8 mouse cellular contexts compared by ENCODE assay signal in genomic region chr19:6240725-6241124, GRCm38 (mm10). TPM values are rescaled to one million over a fixed set of nuclear protein-coding genes. Genes with fewer than 3 reads are reported as not detected.
DNase-seq lines count a peak whose midpoint lies in the region; ATAC-seq lines count a peak whose summit lies in the region.

No protein-coding gene starts in this region.

- no peak overlapping the region for H3K9ac ChIP-seq in limb, embryonic 15.5 days

- no peak for ATAC-seq in cerebellum, adult (ENCODE audit: insufficient number of reproducible peaks, low FRiP score, low TSS enrichment)
- ATAC-seq in megakaryocyte, adult 5-6 weeks (ENCODE audit: poor library complexity, severe bottlenecking), result no peak
- no peak for ATAC-seq in limb, embryonic 15.5 days (ENCODE audit: insufficient number of reproducible peaks, low FRiP score, low TSS enrichment, low read depth)
- ATAC-seq in inflammation-experienced regulatory T-cells, adult 6 months, result no peak

- H3K4me2 ChIP-seq in limb, embryonic 15.5 days, result peak overlapping the region; percentile 85

- H3K4me1 ChIP-seq in megakaryocyte, embryonic 14.5 days, result peaks cover 54% of the 10 kb centered on the region
- peaks cover 20% of the 10 kb centered on the region for H3K4me1 ChIP-seq in limb, embryonic 15.5 days

- no peaks in the 10 kb centered on the region for H3K27me3 ChIP-seq in megakaryocyte, embryonic 14.5 days (replicated peaks)
- no peaks in the 10 kb centered on the region for H3K27me3 ChIP-seq in limb, embryonic 15.5 days

- H3K4me3 ChIP-seq in megakaryocyte, embryonic 14.5 days (replicated peaks), result peak overlapping the region; percentile 100
- peak overlapping the region; percentile 84; the same call in 1 of the 2 replicates for H3K4me3 ChIP-seq in limb, embryonic 15.5 days

- DNase-seq in cerebellum, adult 11-12 months, result peak; percentile 40
- DNase-seq in testis, postnatal 14 days (ENCODE audit: low spot score), result no peak
- no peak for DNase-seq in right cerebral cortex, postnatal 36 days (ENCODE audit: low spot score in 2 of 2)

- peaks cover 26% of the 10 kb centered on the region for H3K36me3 ChIP-seq in megakaryocyte, embryonic 14.5 days (replicated peaks; ENCODE audit: low read length)
- H3K36me3 ChIP-seq in limb, embryonic 15.5 days, result peaks cover 22% of the 10 kb centered on the region

- 35% methylated on average over 5 of the region's 5 CpGs for WGBS in limb, embryonic 15.5 days

- peak overlapping the region; percentile 50; the same call in 1 of the 2 replicates for H3K27ac ChIP-seq in limb, embryonic 15.5 days

- H3K9me3 ChIP-seq in megakaryocyte, embryonic 14.5 days, result no peaks in the 10 kb centered on the region
- no peaks in the 10 kb centered on the region for H3K9me3 ChIP-seq in limb, embryonic 15.5 days

RNA-seq across cellular contexts. Expression of gene Atg2a, which starts 0.7 kb away (rescaled TPM):
- polyA plus RNA-seq in megakaryocyte, embryonic 14.5 days (2012; ENCODE audit: insufficient read depth, low replicate concordance), result 34.7 and 62.6 TPM in 2 replicates
- 9.8 and 10.1 TPM in 2 replicates for total RNA-seq in megakaryocyte, adult 5-6 weeks (2015)
- total RNA-seq in megakaryocyte, adult 5-6 weeks (2017), result 8.5 and 10.3 TPM in 2 replicates
- 8.6 and 9.0 TPM in 2 replicates for polyA plus RNA-seq in limb, embryonic 15.5 days (2015; fragmentation: Nextera tagmentation; extraction: Ambion mirVana)
- polyA plus RNA-seq in inflammation-experienced regulatory T-cells, adult 6 months (2017; shearing (Covaris generic)), result 10 to 100 TPM in 2 of 3 experiments, 1 to 10 TPM in 1; 8.1 to 12.6 (median 11.5) TPM

RNA-seq across cellular contexts. Expression of gene Ppp2r5b, which starts 5.1 kb away (rescaled TPM):
- 26.0 and 29.6 TPM in 2 replicates for polyA plus RNA-seq in megakaryocyte, embryonic 14.5 days (2012; ENCODE audit: insufficient read depth, low replicate concordance)
- 5.1 and 5.7 TPM in 2 replicates for total RNA-seq in megakaryocyte, adult 5-6 weeks (2015)
- 3.5 and 6.7 TPM in 2 replicates for total RNA-seq in megakaryocyte, adult 5-6 weeks (2017)
- 26.1 and 30.0 TPM in 2 replicates for polyA plus RNA-seq in limb, embryonic 15.5 days (2015; fragmentation: Nextera tagmentation; extraction: Ambion mirVana)
- polyA plus RNA-seq in inflammation-experienced regulatory T-cells, adult 6 months (2017; shearing (Covaris generic)), result 1 to 10 TPM; 1.7 to 3.3 (median 2.2) TPM

RNA-seq across cellular contexts. Expression of gene Gpha2, which starts 14.5 kb away (rescaled TPM):
- polyA plus RNA-seq in megakaryocyte, embryonic 14.5 days (2012; ENCODE audit: insufficient read depth, low replicate concordance), result not detected in 2 replicates
- total RNA-seq in megakaryocyte, adult 5-6 weeks (2015), result not detected in 2 replicates
- total RNA-seq in megakaryocyte, adult 5-6 weeks (2017), result not detected in 2 replicates
- 1.8 and 2.1 TPM in 2 replicates for polyA plus RNA-seq in limb, embryonic 15.5 days (2015; fragmentation: Nextera tagmentation; extraction: Ambion mirVana)
- polyA plus RNA-seq in inflammation-experienced regulatory T-cells, adult 6 months (2017; shearing (Covaris generic)), result not detected

RNA-seq across cellular contexts. Expression of gene Ehd1, which starts 35.8 kb away (rescaled TPM):
- 474 and 728 TPM in 2 replicates for polyA plus RNA-seq in megakaryocyte, embryonic 14.5 days (2012; ENCODE audit: insufficient read depth, low replicate concordance)
- total RNA-seq in megakaryocyte, adult 5-6 weeks (2015), result 19.3 and 27.1 TPM in 2 replicates
- total RNA-seq in megakaryocyte, adult 5-6 weeks (2017), result 24.0 and 34.8 TPM in 2 replicates
- polyA plus RNA-seq in limb, embryonic 15.5 days (2015; fragmentation: Nextera tagmentation; extraction: Ambion mirVana), result 93.6 and 103 TPM in 2 replicates
- polyA plus RNA-seq in inflammation-experienced regulatory T-cells, adult 6 months (2017; shearing (Covaris generic)), result 10 to 100 TPM; 10.8 to 36.2 (median 11.4) TPM

RNA-seq across cellular contexts. Expression of gene Majin, which starts 56.5 kb away (rescaled TPM):
- not detected in 2 replicates for polyA plus RNA-seq in megakaryocyte, embryonic 14.5 days (2012; ENCODE audit: insufficient read depth, low replicate concordance)
- 0.58 TPM in 1 of 2 replicates, not detected in the other for total RNA-seq in megakaryocyte, adult 5-6 weeks (2015)
- total RNA-seq in megakaryocyte, adult 5-6 weeks (2017), result not detected in 2 replicates
- 0.19 TPM in 1 of 2 replicates, not detected in the other for polyA plus RNA-seq in limb, embryonic 15.5 days (2015; fragmentation: Nextera tagmentation; extraction: Ambion mirVana)
- under 1 TPM in 2 of 3 experiments, not detected in 1; 0.55 to 0.79 TPM for polyA plus RNA-seq in inflammation-experienced regulatory T-cells, adult 6 months (2017; shearing (Covaris generic))
